Mouse (Mus musculus) cerebellum, adult 9-11 months (tissue): ENCODE measurements around the gene Tbl1x.

Experiments used
- DNase-seq: peaks from one replicate; pipeline ENCODE4 v3.0.0; 2022

The Tbl1x gene

DNA sequence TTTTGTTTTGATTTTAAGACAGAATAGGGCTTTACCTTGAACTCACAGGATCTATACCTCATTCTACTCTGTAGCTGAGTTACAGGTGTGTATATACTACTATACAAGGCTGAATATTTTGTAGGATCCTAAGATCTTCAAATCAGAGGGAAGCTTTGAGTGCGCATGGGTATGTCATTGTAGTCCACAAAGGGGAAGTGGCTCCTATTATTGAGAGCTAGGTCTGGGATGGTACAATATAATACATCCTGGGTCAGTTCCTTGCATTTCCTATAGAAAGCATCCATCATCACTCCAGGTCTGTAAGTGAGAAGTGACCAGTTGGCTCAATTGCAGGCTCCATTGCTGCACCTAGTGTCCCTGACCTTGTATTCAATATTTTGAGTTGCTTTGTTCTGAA is 102.2 kb downstream of the Tbl1x start:
- DNase-seq = no peak

GRCm38 (mm10) chrX:77615735-77616293 is 105.0 kb downstream of the Tbl1x start:
- DNase-seq = no peak

GRCm38 (mm10) chrX:77617368-77618144 is 106.7 kb downstream of the Tbl1x start:
- DNase-seq = no peak

GRCm38 (mm10) chrX:77630439-77630838 is 119.6 kb downstream of the Tbl1x start:
- no peak for DNase-seq

DNA sequence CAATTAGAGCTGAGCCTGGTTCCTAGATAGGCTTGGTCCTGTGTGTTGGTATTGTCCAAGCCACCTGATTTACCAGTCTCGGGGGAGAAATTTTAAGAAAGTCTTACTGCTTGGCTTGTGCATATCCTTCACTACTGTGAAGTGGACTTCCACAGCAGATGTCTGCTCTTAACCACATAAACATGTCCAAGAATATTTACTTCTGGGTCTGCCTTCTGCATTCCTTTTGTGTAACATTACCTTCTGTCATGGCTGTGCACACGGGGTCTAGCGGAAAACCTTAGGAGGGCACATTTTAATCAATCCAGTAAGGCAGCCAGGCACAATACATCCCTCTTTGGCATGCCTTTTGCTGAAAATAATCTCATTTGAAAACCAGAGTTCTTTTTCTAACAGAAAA is 125.7 kb downstream of the Tbl1x start:
- no peak for DNase-seq

DNA sequence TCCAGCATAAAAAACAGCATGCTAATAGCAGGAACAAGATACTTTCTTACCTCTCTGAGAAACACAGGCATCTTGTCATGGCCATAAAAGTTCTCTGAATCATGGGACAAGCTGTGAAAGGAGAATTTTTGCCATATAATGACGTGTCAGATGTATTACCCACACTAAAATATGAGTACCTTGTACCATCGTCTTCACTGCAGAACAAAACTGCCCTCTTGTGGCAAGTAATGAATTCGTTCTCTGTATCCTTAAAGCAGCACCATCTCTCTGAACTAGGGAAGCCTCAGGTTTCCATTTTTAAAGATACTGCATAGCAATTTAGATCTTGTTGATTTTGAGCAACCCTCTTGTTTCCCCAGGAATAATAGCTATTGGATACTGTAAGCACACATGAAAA is 127.3 kb downstream of the Tbl1x start:
- peak; percentile 52 for DNase-seq

GRCm38 (mm10) chrX:77640301-77640700 is 129.5 kb downstream of the Tbl1x start:
- no peak for DNase-seq

- no peak for DNase-seq
Observed at GRCm38 (mm10) chrX:77646164-77646563, 135.4 kb downstream of the Tbl1x start.

DNA sequence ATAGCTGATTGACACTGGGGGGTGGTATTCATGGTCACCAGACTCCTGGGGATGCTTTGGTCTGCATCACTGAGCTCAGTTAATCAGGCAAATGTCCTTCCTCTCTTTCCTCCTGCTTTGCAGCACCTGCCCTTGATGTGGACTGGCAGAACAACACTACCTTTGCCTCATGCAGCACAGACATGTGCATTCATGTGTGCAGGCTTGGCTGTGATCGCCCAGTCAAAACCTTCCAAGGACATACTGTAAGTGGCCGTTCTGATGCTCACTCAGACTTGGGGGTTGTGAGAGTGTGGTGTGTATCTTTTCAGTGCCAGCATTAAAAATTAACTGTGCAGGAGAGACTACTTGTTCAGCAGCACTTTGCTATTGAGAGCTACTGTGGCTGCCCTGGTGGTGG is 139.4 kb downstream of the Tbl1x start:
- DNase-seq = no peak

DNA sequence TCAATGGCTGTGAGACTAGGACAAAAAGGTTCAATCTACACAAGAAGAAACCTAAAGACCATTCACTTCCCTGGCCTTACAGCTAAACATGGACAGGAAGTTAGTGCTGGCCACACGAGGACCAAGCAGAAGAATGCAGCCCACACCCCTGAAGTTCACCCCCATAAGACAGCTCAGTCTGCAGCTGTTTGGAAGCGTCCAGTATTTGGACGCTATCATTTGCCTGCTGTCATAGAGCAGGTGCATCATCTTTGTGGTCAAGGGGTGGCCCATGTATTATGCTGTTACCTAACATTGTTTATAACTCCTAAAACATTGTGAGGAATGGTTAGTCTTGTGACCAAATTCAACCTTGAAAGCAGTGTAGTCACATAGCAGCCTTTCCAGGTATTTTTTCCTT is 151.2 kb downstream of the Tbl1x start:
- DNase-seq = no peak

GRCm38 (mm10) chrX:77663276-77663675 is 152.5 kb downstream of the Tbl1x start:
- no peak for DNase-seq

DNA sequence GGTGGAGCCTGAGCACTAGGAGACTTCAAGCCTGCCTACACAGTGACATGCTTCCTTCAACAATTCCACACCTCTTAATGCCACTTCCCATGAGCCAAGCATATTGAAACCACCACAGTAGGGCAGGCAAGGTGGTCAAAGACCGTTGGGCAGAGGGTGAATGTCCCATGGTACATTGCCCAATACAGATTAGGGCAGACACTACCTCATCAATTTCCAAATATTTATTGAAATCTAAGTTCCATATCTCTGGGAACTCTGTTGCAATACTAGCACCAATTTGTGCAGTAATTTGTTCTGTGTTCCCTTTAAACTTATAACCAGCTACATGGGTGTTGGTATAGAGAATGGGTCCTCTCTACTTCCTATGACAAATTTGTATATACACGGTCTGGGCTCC is 154.2 kb downstream of the Tbl1x start:
- DNase-seq = no peak

GRCm38 (mm10) chrX:77666911-77667310 is 156.1 kb downstream of the Tbl1x start:
- DNase-seq = peak; percentile 5

DNA sequence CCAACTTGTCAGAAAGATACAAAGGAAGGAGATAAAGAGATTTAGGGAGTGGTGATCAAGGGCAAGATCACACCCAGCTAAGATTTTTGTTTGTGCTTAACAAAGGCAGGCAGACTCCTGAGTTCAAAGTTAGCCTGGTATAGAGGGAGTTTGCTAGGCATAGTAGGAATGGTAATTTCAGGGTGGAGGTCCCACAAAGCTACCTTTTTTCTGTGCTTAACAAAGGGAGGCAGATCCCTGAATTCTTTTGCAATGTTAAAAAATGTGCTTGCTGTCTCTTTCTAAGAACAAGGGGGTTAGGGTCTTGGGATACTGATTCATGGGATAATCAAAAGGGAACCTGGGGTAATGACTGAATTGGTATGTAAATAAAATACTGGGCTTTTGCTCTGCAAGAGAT is 156.6 kb downstream of the Tbl1x start:
- no peak for DNase-seq

DNA sequence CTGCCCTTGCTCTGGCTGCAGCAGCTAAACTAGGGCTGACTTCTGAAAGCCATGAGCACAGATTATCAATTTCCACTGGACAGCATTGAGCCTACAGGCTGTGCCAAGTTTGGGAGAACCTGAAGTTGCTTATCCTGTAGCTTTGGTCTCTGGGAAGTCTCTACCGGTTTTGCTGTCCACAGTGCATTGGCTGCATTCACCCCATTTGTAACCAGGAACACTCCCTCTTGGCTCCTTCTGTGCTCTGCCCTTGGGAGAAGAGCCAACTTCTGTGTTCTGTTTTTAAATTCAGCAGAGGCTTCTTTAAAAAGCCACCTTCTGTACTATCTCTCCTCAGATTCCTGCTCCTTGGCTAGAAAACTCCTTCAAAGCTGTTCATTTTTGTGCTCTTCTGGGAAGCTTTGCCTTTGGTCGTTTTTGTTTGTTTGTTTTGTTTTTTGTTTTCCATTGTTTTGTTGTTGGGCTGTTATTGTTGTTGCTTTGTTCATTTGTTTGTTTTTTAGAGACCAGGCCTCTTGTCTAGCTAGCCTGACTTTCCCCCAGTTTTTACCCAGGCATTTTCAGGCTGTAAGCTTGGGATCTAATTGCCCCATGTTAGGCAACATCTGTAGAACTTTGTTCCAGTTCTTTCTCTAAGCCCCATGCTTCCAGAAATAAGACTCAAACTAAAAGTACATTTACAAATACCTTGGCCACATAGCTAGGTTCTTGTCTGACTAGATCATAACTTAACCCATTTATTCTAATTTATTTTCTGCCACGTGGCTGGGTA is 159.2 kb downstream of the Tbl1x start:
- DNase-seq = peak; percentile 7
